Mouse (Mus musculus): ENCODE data around the gene Ppif.

- TF ChIP-seq CTCF (IDR thresholded peaks at IDR 0.05; ENCODE audit: borderline replicate concordance, insufficient read depth, low read length) = no peak
- TF ChIP-seq POLR2A (IDR thresholded peaks at IDR 0.05; ENCODE audit: low read depth, low read length) = no peak
Observed at GRCm38 (mm10) chr14:25710073-25710472, 16.1 kb downstream of the Ppif start.
